Mouse (Mus musculus) embryonic facial prominence, embryonic 13.5 days (tissue): ENCODE data around the gene Uggt2. TPM values are rescaled to one million over a fixed set of nuclear protein-coding genes. Genes with fewer than 3 reads are reported as not detected.

Experiments
- ATAC-seq: fragments of 200-750 bp; cut with Nextera tagmentation; 2 replicates; pipeline ENCODE4 v1.8.0; 2017; ENCODE audit warnings: low read depth; ENCODE audit not compliant: insufficient number of reproducible peaks, insufficient read depth, low FRiP score, low TSS enrichment
- H3K27ac ChIP-seq: fragments of 300-500 bp; sonication (generic); 2 replicates; pipeline ENCODE4 v1.5.1; 2015; ENCODE audit warnings: moderate library complexity, mild to moderate bottlenecking, inconsistent platforms
- H3K27me3 ChIP-seq: fragments of 300-500 bp; sonication (generic); 2 replicates; pipeline ENCODE4 v1.6.1; 2015; ENCODE audit warnings: mild to moderate bottlenecking, inconsistent platforms
- H3K36me3 ChIP-seq: fragments of 300-500 bp; sonication (generic); 2 replicates; pipeline ENCODE4 v1.6.1; 2015; ENCODE audit warnings: mild to moderate bottlenecking, inconsistent platforms
- H3K4me1 ChIP-seq: fragments of 300-500 bp; sonication (generic); 2 replicates; pipeline ENCODE4 v1.6.1; 2015; ENCODE audit warnings: inconsistent platforms
- H3K4me2 ChIP-seq: fragments of 300-500 bp; sonication (generic); 2 replicates; pipeline ENCODE4 v1.6.1; 2015; ENCODE audit warnings: moderate library complexity, mild to moderate bottlenecking, inconsistent platforms
- H3K4me3 ChIP-seq: fragments of 300-500 bp; sonication (generic); 2 replicates; pipeline ENCODE4 v1.5.1; 2015; ENCODE audit warnings: mild to moderate bottlenecking, inconsistent platforms
- H3K9ac ChIP-seq: fragments of 300-500 bp; sonication (generic); 2 replicates; pipeline ENCODE4 v1.6.1; 2015; ENCODE audit warnings: mild to moderate bottlenecking, inconsistent platforms
- H3K9me3 ChIP-seq: fragments of 300-500 bp; sonication (generic); 2 replicates; pipeline ENCODE4 v1.6.1; 2016; ENCODE audit warnings: inconsistent platforms
- WGBS: fragments of 180-500 bp; shearing (Covaris S2); methylation state at CpG from one replicate; pipeline ENCODE4 v1.1.7; 2015; ENCODE audit warnings: mixed read lengths; 5-methylcytosine and 5-hydroxymethylcytosine counted together
- polyA plus RNA-seq: library from polyadenylated mRNA; unstranded; fragments of >200 nt; fragmentation: Nextera tagmentation; extraction: Ambion mirVana; gene quantifications from 2 replicates; pipeline ENCODE4 v1.2.1, GENCODE M21; 2015

Uggt2 gene
- polyA plus RNA-seq, 1 experiment from 2014 or later = 15.9 TPM

- Histone ChIP-seq H3K27me3 (no peaks in the 10 kb centered on the region), H3K4me1 (peaks cover 32% of the 10 kb centered on the region), H3K9me3 (no peaks in the 10 kb centered on the region), H3K4me2 (peak within 1 kb of the TSS; percentile 60), H3K4me3 (peak within 1 kb of the TSS; percentile 98), H3K36me3 (no peaks in the 10 kb centered on the region), H3K9ac (peak within 1 kb of the TSS; percentile 96), H3K27ac (peak within 1 kb of the TSS; percentile 86)
- under 1% methylated on average over 124 of the region's 124 CpGs for WGBS
- peak; percentile 100 for ATAC-seq
Observed at GRCm38 (mm10) chr14:118937533-118938492, 161.4 kb downstream of the Uggt2 start, which contains the start of gene Dnajc3. Gene Dnajc3, plus strand, starts transcription at chr14:118937976.

GRCm38 (mm10) chr14:118936952-118937351, 162.3 kb downstream of the Uggt2 start:
- Histone ChIP-seq H3K4me3 (peak overlapping the region; percentile 98), H3K9me3 (no peaks in the 10 kb centered on the region), H3K4me2 (peak overlapping the region; percentile 60), H3K27ac (peak overlapping the region; percentile 86; the same call in 1 of the 2 replicates), H3K27me3 (no peaks in the 10 kb centered on the region), H3K4me1 (peaks cover 32% of the 10 kb centered on the region), H3K36me3 (no peaks in the 10 kb centered on the region), H3K9ac (peak overlapping the region; percentile 96)
- 29% methylated on average over 4 of the region's 4 CpGs for WGBS
- ATAC-seq = no peak

GRCm38 (mm10) chr14:118936236-118936635, 163.0 kb downstream of the Uggt2 start:
- no peak for ATAC-seq
- WGBS = 58% methylated on average over 3 of the region's 3 CpGs
- H3K4me1 ChIP-seq = peaks cover 32% of the 10 kb centered on the region
- H3K36me3 ChIP-seq = no peaks in the 10 kb centered on the region
- H3K9me3 ChIP-seq = no peaks in the 10 kb centered on the region
- H3K4me3 ChIP-seq = no peak overlapping the region
- H3K27me3 ChIP-seq = no peaks in the 10 kb centered on the region
- H3K4me2 ChIP-seq = no peak overlapping the region
- no peak overlapping the region for H3K27ac ChIP-seq
- no peak overlapping the region for H3K9ac ChIP-seq

Other genes with a start within 250 kb of the Uggt2 start
- 36.0 and 37.7 TPM in 2 replicates for gene Dzip1, start 174.0 kb downstream of the Uggt2 start, polyA plus RNA-seq
- gene Dnajc3, start 161.5 kb downstream of the Uggt2 start, polyA plus RNA-seq = 27.2 and 32.3 TPM in 2 replicates
- 0.27 and 0.30 TPM in 2 replicates for gene Hs6st3, start 38.9 kb upstream of the Uggt2 start, polyA plus RNA-seq